Mouse (Mus musculus) liver, embryonic 18 days (tissue): ENCODE data around the gene Cdk18. TPM values are rescaled to one million over a fixed set of nuclear protein-coding genes. Genes with fewer than 3 reads are reported as not detected.

Source experiments
- polyA plus RNA-seq: library from polyadenylated mRNA; depleted of rRNA; stranded (reverse); fragments of >200 nt; gene quantifications from 2 replicates; pipeline ENCODE4 v1.2.3, GENCODE M21; 2012; rRNA removed

Gene Cdk18
- 3.4 and 3.5 TPM in 2 replicates for polyA plus RNA-seq

DNA sequence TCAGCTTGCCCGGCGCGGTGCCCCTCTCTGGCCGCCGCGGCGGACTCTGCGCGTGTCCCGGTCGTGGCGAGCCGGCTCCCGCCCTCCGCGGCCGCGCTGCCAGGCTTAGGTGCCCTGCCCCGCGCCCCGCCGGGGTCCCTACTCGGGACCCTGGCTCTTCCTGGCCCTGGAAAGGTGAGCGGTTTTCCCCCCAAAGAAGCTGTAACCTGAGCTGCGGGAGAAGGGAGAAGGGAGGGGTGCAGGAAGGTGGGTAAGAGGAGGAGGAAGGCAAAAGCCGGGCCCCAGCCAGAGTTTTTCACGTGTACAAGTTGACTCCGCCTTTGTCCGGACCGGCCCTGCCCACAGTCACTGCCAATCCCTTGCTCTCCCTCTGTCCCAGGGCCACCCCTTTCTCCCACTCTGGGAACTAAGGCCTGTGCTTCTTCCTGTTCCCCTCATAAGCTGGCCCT is at the start of gene Cdk18:
Gene Cdk18, minus strand, starts transcription at position 269 of the 449 bp plus-strand sequence.

DNA sequence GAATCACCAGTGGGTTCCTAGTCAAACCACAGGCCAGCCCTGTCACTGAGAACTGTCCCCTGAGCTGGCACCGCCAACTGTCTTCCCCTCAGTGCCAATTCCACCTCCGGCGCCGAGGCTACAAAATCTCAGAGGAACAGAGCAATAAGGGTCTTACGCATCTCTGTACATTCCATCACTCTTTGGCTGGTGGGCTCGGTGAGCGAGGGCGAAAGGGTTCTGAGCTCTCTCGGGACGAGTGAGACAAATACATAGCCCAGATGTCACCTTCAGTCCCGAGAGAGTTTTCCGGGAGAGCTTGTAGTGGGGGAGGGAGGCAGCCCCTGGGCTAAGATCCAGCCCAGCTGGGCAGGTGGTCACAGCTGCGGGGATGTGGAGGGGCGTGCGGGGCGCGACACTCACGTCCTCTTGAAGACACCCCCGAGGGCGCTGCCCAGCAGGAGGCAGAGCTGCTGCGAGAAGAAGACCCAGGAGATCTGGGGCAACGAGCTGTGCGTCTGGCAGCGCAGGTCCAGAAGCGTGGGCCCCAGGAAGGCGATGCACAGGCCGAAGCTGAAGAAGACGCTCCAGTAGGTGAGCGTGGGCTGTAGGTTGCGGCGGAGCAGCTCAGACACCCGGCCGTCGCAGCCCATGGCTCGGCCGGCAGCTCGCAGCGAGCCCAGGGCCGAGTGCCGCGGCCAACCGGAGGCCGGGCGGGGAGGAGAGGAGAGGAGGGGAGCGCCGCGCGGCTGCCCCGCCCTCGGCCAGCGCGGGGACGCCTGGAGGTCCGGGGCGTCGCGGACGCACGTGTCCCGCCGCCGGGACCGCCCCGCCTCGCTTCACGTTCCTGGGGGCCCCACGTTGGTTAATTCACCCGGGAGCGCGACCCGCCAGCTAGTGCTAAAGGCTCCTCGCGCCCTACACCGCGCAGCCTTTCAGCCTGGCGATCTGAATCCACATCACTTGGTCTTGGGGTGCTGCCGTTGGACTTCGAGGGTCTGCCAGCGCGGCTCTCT is 71.9 kb downstream of the Cdk18 start, which contains the start of gene Mfsd4a:
Gene Mfsd4a, minus strand, starts transcription at position 802 of the 995 bp plus-strand sequence.

Other genes starting within 250 kb of the Cdk18 start
- gene Nucks1, start 229.2 kb downstream of the Cdk18 start, polyA plus RNA-seq: 14.5 and 15.7 TPM in 2 replicates
- gene Slc45a3, start 176.7 kb downstream of the Cdk18 start, polyA plus RNA-seq: 3.7 TPM in 2 replicates
- gene Elk4, start 132.1 kb downstream of the Cdk18 start, polyA plus RNA-seq: 9.7 and 10.7 TPM in 2 replicates
- gene Mfsd4a, start 71.6 kb downstream of the Cdk18 start, polyA plus RNA-seq: 0.14 and 0.16 TPM in 2 replicates
- not detected in 2 replicates for gene Lemd1, start 51.7 kb upstream of the Cdk18 start, polyA plus RNA-seq
- not detected in 2 replicates for gene AC124108.1, start 51.8 kb upstream of the Cdk18 start, polyA plus RNA-seq
- not detected in 2 replicates for gene Gm10188, start 90.1 kb upstream of the Cdk18 start, polyA plus RNA-seq
- gene Klhdc8a, start 158.9 kb upstream of the Cdk18 start, polyA plus RNA-seq: 0.27 and 0.36 TPM in 2 replicates
- 3.1 and 3.7 TPM in 2 replicates for gene Nuak2, start 176.4 kb upstream of the Cdk18 start, polyA plus RNA-seq